ENCODE assay signal across 13 mouse cellular contexts in the genomic region with DNA sequence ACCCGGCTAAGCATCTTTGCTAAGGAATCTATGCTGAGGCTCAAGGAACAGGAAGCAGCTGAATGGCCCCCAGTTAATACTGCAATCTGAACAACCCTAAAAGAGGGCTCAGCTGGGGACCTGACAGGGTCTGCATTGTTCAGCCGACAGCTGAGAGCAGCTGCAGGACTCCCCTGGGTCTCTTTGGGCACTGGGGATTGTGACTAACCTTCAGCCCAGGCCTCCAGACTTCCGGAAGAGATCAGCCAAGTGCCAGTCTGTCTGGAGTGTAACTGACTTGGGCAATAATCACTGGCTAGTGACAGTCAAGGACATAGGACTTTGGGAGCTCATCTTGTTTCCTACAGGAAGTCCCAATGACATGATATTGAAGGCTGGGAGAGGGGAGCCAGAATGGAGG.
A peak's percentile ranks its signal among the peaks of the same experiment; 100 is the strongest.
DNase-seq lines count a peak whose midpoint lies in the region; ATAC-seq and TF ChIP-seq lines count a peak whose summit lies in the region.
"Had no signal": no experiment of that assay in that cellular context is flagged by ENCODE, and none has a peak within 500 bp of the region (broad histone marks: within the 10 kb centered on the region; RNA-seq: fewer than 3 reads in every experiment).

No protein-coding gene starts in this region.

- peaks cover 7% of the 10 kb centered on the region; the same call in 1 of the 2 replicates for H3K27me3 ChIP-seq in lung, embryonic 15.5 days
- no peaks in the 10 kb centered on the region for H3K27me3 ChIP-seq in limb, embryonic 14.5 days (ENCODE audit: control insufficient read depth, insufficient read depth, low read length)

- H3K9ac ChIP-seq in lung, embryonic 15.5 days, result no peak overlapping the region
- no peak overlapping the region for H3K9ac ChIP-seq in limb, embryonic 14.5 days (ENCODE audit: low read depth, low read length, severe bottlenecking)
- H3K9ac ChIP-seq: hindbrain, embryonic 14.5 days had no signal

- DNase-seq in adrenal gland, postnatal 10 days, result peak; percentile 67
- DNase-seq in adrenal gland, postnatal 25 days, result no peak
- no peak for DNase-seq in lung, postnatal 14 days
- peak; percentile 64 to 65 for DNase-seq in heart, adult 9 months (ENCODE audit: low spot score in 2 of 2)
- DNase-seq in limb, embryonic 14.5 days (ENCODE audit: low spot score), result peak; percentile 77
- DNase-seq in embryo, embryonic 10.5 days (ENCODE audit: low spot score), result no peak
- DNase-seq: cerebellum, adult 9-11 months; kidney, postnatal 36 days; left cerebral cortex, postnatal 4 days had no signal

- H3K4me2 ChIP-seq in lung, embryonic 15.5 days, result no peak overlapping the region
- no peak overlapping the region for H3K4me2 ChIP-seq in limb, embryonic 14.5 days (replicated peaks; ENCODE audit: low read depth, low read length, severe bottlenecking)
- H3K4me2 ChIP-seq: hindbrain, embryonic 14.5 days had no signal

- 32% methylated on average over 3 of the region's 3 CpGs for WGBS in lung, embryonic 15.5 days
- WGBS in limb, embryonic 14.5 days, result 13% methylated on average over 3 of the region's 3 CpGs

- peaks cover 83% of the 10 kb centered on the region for H3K4me1 ChIP-seq in lung, embryonic 15.5 days
- peaks cover 74% of the 10 kb centered on the region for H3K4me1 ChIP-seq in limb, embryonic 14.5 days (ENCODE audit: control insufficient read depth, insufficient read depth, low read length)
- H3K4me1 ChIP-seq: megakaryocyte, embryonic 14.5 days had no signal

- no peaks in the 10 kb centered on the region for H3K36me3 ChIP-seq in lung, embryonic 15.5 days
- H3K36me3 ChIP-seq in limb, embryonic 14.5 days (ENCODE audit: control insufficient read depth, insufficient read depth, low read length), result no peaks in the 10 kb centered on the region

- H3K4me3 ChIP-seq in lung, embryonic 15.5 days, result no peak overlapping the region
- H3K4me3 ChIP-seq in limb, embryonic 14.5 days (replicated peaks; ENCODE audit: low read length), result no peak overlapping the region
- H3K4me3 ChIP-seq: megakaryocyte, embryonic 14.5 days had no signal

- no peak for ATAC-seq in lung, embryonic 15.5 days (ENCODE audit: borderline replicate concordance, extremely low read depth, low FRiP score, low TSS enrichment)
- ATAC-seq in limb, embryonic 14.5 days (ENCODE audit: low FRiP score, low read depth), result peak; percentile 45
- no peak for ATAC-seq in megakaryocyte-erythroid progenitor cell, adult 5-6 weeks (replicated peaks; ENCODE audit: low FRiP score, low TSS enrichment, poor library complexity, severe bottlenecking)

- H3K9me3 ChIP-seq in lung, embryonic 15.5 days, result no peaks in the 10 kb centered on the region
- H3K9me3 ChIP-seq in limb, embryonic 14.5 days (ENCODE audit: control insufficient read depth, low read length), result no peaks in the 10 kb centered on the region
- H3K9me3 ChIP-seq: megakaryocyte, embryonic 14.5 days had no signal

- TF ChIP-seq POLR2A in limb, embryonic 14.5 days (IDR thresholded peaks at IDR 0.05; ENCODE audit: borderline replicate concordance, extremely low read depth, insufficient read depth, insufficient read length), result no peak

- H3K27ac ChIP-seq in lung, embryonic 15.5 days, result 0 out of 2 replicates have a peak overlapping the region, but pooled peaks have one; percentile 1
- H3K27ac ChIP-seq in limb, embryonic 14.5 days (replicated peaks; ENCODE audit: low read depth, low read length), result peak overlapping the region; percentile 89
- H3K27ac ChIP-seq: hindbrain, embryonic 14.5 days had no signal

Comparison
In these comparisons a context has a peak if more than half of its experiments do, and no peak if none do; other contexts are left out.
1. DNase-seq: peak in adrenal gland, postnatal 10 days (single experiment), heart, adult 9 months (2 of 2) and limb, embryonic 14.5 days (single experiment); none in adrenal gland, postnatal 25 days (single experiment), lung, postnatal 14 days (single experiment) and embryo, embryonic 10.5 days (single experiment).